Mouse (Mus musculus) bone marrow macrophage, adult 2 months (primary cell): ENCODE data around the gene Bnipl. TPM values are rescaled to one million over a fixed set of nuclear protein-coding genes. Genes with fewer than 3 reads are reported as not detected.

Source experiments
- H3K27ac ChIP-seq: 2 replicates; pipeline ENCODE4 v1.5.1; 2012; ENCODE audit warnings: low read depth, low read length; ENCODE audit not compliant: insufficient read depth
- H3K4me1 ChIP-seq: 2 replicates; pipeline ENCODE4 v1.6.1; 2012; ENCODE audit warnings: low read length; ENCODE audit not compliant: control insufficient read depth, insufficient read depth
- H3K4me3 ChIP-seq: 2 replicates; pipeline ENCODE4 v1.5.1; 2012; ENCODE audit warnings: mild to moderate bottlenecking, low read length, moderate library complexity; ENCODE audit not compliant: insufficient read depth
- CTCF ChIP-seq: IDR thresholded peaks from 2 replicates; pipeline ENCODE4 v1.5.1; 2012; ENCODE audit warnings: low read depth, mild to moderate bottlenecking, low read length, moderate library complexity
- POLR2A ChIP-seq: IDR thresholded peaks from 2 replicates; pipeline ENCODE4 v1.6.1; 2012; ENCODE audit warnings: mild to moderate bottlenecking, low read depth, low read length, borderline replicate concordance
- polyA plus RNA-seq: library from polyadenylated mRNA; stranded (reverse); fragments of >200 nt; gene quantifications from 2 replicates; pipeline ENCODE4 v1.2.4, GENCODE M21; 2012; ENCODE audit not compliant: missing spikeins, insufficient read depth, insufficient read length

Gene Bnipl
- polyA plus RNA-seq, 1 experiment = not detected

DNA sequence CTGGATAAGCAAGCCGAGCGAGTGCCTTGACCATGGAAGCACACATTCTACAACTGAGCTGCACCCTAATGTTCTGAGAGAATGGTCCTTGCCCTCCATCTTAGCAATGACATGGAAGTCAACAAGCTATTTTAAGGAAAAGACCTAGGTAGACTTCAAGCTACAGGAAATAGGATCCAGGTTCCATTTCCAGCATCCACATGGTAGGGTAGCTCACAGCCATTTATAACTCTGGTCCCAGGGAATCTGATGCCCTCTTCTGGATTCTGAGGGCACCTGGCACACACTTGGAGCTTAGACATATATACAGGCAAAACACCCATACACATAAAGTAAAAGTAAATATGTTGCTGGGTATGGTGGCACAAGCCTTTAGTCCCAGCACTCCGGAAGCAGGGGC, 15.1 kb upstream of the Bnipl start:
- TF ChIP-seq POLR2A (no peak), CTCF (no peak)
- peaks cover 20% of the 10 kb centered on the region for H3K4me1 ChIP-seq
- no peak overlapping the region for H3K27ac ChIP-seq
- no peak overlapping the region for H3K4me3 ChIP-seq

DNA sequence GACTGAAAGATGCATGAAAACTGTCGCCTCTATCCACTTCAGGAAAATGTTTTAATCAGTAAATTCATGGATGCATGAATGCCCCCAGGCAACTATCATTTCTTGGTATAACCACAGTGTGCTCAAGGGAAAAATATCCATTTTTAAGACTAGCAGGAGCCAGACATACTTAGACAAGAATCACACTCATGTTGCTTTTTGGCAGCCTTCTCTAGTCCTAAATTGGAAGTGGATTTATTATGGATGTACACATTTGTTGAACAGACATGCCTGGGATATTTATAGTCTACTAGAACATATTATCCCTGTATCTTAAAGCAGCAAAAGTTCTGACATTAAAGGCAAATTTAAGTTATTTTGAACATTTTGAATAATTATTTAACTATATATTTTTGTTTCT, 13.7 kb upstream of the Bnipl start:
- H3K27ac ChIP-seq = no peak overlapping the region
- H3K4me3 ChIP-seq = no peak overlapping the region
- peaks cover 20% of the 10 kb centered on the region for H3K4me1 ChIP-seq
- TF ChIP-seq POLR2A (no peak), CTCF (no peak)

DNA sequence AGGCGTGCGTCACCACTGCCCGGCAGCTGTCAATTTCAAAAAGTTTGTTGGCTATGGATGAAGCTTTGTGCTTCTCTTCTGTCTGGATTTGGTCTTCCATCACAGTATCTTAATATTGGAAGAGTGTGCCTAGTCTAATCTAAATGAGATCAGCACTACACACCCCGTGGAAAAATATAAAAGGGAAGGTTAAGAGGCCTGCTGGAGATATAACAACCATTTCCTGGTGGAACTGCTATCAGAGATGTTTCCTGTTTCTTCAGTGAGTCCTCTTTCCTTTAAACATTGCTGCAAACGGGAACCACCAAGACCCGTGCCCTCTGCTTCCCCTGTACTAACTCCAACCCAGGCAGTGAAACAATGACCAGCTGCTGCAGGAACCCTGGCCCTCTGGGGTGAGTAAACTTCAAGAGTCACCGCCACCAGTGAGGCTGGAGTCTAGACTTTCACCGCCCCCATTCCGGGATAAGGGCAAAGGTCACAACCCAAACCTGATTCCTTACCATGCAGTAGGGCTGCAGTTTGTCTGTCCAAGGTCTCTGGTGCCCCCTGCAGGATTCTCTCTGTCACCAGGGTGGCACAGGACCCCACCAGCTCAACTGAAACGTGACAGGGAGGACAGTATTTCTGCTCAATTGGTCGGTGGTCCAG, 12.2 kb upstream of the Bnipl start:
- Histone ChIP-seq H3K4me1 (peaks cover 17% of the 10 kb centered on the region), H3K4me3 (peak overlapping the region; percentile 40), H3K27ac (peak overlapping the region; percentile 75)
- TF ChIP-seq POLR2A (no peak), CTCF (peak; percentile 75)

DNA sequence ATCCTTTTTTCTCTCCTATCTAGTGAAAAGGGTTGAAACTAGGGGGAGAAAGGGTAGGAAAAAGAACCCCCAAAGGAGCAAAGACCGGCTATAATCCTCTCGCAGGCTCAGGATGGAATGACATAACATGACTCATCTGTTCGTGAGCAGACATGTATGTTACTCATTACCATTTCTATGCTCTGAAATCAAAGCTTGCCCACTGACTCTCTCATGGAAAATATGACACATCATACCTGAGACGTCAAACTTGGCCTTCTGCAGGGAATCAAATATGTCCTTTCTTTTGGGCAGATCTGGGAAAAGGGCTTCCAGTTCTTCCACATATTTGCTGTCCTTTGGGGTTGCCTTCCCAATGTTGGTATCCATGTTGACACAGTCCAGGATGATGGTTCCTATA, 11.0 kb upstream of the Bnipl start:
- H3K4me1 ChIP-seq = peaks cover 9% of the 10 kb centered on the region
- no peak overlapping the region for H3K4me3 ChIP-seq
- TF ChIP-seq POLR2A = no peak
- TF ChIP-seq CTCF = no peak
- H3K27ac ChIP-seq = no peak overlapping the region

DNA sequence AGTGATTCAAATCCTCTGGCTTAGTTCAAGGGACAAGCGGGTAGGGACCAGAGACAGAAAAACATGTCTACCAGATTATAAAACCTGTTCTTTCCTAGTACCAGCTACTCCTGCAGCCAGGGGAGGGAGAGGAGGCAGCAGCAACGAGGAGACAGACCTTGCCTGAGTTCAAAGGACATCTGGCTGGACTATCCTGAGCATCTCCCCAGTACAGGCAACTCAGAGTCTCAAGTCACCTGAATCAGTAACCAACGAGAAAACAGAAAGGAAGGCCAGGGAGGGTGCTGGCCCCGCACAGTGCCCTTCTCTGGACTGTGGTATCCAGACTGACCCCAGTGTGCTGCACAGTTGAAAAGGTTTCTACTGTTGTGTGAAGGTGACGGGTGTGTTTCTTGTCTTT, 5.9 kb upstream of the Bnipl start:
- TF ChIP-seq CTCF (no peak), POLR2A (no peak)
- H3K4me3 ChIP-seq = no peak overlapping the region

DNA sequence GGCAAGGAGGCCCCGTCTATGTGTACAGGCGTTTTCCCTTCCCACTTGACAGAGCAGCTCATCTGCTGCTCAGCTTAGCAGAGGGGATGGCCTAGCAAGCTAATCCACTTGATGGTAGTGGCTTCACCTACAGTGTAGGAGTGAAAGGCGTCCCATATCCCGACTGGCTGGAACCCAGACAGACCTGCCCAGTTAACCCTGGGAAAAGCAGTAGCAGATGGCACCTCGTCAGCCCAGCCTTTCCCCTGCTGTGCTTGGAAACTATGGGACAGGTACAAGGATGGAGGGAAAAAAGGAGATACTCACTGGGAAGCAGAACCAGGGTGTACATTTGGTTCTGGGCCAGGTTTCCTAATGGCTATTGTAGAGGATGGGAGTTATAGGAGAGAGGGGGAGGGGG, 632 bp downstream of the Bnipl start:
- TF ChIP-seq CTCF (no peak), POLR2A (no peak)
- H3K27ac ChIP-seq = no peak overlapping the region
- H3K4me3 ChIP-seq = no peak overlapping the region
- peaks cover 7% of the 10 kb centered on the region for H3K4me1 ChIP-seq

More for the DNA sequence above, 5.9 kb upstream of the Bnipl start:
- H3K4me1 ChIP-seq = no peaks in the 10 kb centered on the region
- H3K27ac ChIP-seq = no peak overlapping the region

DNA sequence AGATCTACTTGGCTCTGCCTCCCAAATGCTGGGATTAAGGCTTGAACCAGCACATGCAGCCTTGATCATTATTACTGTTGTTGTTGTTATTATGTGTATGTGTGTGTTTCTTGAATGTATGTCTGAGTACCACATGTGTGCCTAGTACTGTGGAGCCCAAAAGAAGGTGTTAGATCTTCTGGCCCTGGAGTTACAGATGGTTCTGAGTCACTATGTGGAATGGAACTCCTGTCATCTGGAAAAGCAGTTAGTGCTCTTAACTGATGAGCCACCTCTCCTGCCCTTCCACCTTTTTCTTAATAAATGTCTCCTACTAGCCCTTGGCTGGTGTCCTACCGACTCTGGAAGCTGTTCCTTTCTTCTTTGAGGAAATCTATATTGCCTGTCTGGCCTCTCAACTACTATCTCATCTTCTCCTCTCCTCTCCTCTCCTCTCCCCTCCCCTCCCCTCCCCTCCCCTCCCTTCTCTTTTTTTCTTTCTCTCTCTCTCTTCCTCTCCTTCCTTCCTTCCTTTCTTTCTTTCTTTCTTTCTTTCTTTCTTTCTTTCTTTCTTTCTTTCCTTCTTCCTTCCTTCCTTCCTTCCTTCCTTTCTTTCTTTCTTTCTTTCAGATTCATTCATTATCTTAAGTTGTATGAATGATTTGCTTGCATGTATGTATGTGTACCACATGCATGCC, 3.2 kb downstream of the Bnipl start:
- TF ChIP-seq POLR2A (no peak), CTCF (no peak)
- no peak overlapping the region for H3K4me3 ChIP-seq
- H3K27ac ChIP-seq = no peak overlapping the region
- peaks cover 7% of the 10 kb centered on the region for H3K4me1 ChIP-seq

DNA sequence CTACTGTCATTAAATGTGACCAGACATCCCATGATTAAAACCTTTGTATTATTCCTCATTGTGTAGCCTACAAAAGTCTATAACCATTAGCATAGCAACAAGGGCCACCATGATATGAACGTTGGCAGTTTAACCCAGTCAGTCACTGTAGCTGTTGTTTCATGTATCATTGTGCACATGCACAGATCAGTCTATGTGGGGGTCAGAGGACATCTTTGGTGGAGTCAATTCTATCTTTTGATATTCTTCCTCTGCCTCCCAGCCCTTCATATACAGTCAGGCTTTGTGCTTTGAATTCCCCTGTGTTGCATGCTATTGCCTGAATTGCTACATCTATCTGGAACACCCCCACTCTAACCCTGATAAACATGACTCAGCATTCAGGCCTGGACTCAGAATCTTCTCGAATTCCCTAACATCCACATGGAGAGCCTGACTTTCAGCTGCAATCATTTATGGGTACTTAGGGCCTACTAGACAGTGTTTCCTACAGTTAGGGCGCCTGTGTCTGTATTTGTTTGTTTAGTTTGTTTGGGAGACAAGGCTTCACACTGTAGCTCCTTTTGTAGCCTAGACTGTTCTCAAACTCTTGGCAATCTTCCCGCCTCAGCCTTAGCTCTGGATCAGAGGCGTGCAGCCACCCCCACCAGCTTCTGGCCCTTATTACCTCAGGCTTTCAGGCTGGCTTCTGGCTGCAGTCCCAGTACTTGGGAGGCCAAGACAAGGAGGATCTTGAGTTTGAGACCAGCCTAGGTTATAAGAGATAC, 4.3 kb downstream of the Bnipl start:
- Histone ChIP-seq H3K4me1 (peaks cover 7% of the 10 kb centered on the region), H3K27ac (no peak overlapping the region), H3K4me3 (no peak overlapping the region)
- TF ChIP-seq CTCF = no peak
- TF ChIP-seq POLR2A = no peak

DNA sequence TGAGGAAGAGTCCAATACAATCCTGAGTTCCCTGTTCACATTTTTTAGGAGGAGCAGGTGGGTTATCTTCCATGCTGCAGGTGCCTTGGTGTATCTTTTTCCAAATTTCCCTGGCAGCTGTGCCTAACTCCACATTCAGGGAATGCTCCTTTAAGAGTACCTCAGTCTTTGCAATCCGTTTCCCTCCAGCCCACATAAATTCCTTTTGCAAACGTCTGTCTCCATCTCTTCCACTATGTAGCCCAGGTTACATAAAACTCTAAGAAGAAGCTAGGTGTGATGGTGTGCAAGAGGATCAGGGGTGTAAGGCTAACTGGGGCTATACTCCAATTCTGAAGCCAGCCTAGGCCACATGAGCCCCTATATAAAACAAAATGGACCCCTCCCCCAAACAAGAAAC, 7.9 kb downstream of the Bnipl start:
- Histone ChIP-seq H3K4me1 (peaks cover 7% of the 10 kb centered on the region), H3K27ac (no peak overlapping the region), H3K4me3 (no peak overlapping the region)
- TF ChIP-seq POLR2A = no peak
- no peak for TF ChIP-seq CTCF

DNA sequence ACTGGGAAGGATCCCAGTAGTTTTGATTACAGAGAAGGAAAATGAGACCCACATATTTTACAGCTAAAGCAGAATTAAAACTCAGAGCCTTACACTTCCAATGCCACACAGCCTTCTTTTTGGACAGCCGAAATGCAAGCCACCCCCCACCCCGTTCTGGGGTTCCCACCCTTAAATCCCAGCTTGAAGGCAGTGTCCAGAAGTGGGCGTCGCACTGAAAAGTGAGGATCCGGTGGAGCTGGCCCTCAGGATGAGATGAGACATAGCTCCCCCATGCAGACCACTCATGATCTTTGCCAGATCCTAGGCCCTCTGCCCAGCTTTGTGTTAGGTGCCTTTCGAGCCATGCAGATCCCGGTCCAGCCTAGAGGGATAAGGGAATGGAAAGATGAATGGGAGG, 9.5 kb downstream of the Bnipl start, which contains the start of gene Gm128:
Gene Gm128 (minus strand): TSS at position 101 of the 400 bp plus-strand sequence.
- TF ChIP-seq CTCF (no peak), POLR2A (no peak)
- Histone ChIP-seq H3K4me1 (peaks cover 6% of the 10 kb centered on the region), H3K4me3 (no peak within 1 kb of the TSS), H3K27ac (no peak within 1 kb of the TSS)
